Mouse (Mus musculus): Measurements from ENCODE around the gene Cyba.

DNA sequence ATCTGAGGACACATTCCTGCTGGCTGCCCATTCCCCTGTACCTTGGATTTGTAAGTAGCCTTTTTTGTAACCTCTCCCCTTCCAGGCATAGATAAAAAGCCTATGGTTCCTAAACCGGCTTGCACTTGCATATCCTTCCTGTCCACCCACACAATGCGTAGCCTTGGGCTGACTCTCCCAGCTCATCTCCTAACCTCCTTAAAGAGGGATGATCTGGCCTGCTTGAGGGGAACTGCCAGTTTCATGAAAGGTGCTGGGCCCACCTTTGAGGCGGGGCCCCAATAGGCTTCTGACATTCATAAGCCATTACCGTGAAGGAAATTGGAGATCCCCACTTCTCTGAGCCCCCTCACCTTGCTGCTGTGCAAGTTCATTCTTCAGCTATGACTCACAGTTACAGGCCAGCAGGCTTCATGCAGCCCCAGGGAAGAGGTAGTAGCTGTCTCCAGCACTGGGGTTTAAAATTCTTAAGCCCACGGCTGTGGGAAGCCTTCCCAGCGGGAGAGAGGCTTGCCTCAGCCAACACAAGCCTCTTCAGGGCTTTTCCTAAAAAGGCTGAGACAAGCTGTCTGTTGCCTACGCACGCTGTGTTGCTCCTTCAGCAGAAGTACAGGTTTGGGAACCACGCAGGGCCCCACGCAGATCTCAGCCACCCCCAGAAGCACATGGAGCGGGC is 28.9 kb upstream of the Cyba start:
- TF ChIP-seq EP300 (IDR thresholded peaks at IDR 0.05; ENCODE audit: low read depth) (no peak), CTCF (IDR thresholded peaks at IDR 0.05; ENCODE audit: low read depth) (no peak)

All from liver, postnatal 0 days (tissue).